Mouse (Mus musculus): ENCODE measurements around the gene Olfr66.

GRCm38 (mm10) chr7:103910047-103910446 lies 24.0 kb upstream of the Olfr66 start:
- TF ChIP-seq POLR2A (IDR thresholded peaks at IDR 0.05; ENCODE audit: control insufficient read depth, low read depth, low read length), result no peak
- TF ChIP-seq CTCF (IDR thresholded peaks at IDR 0.05; ENCODE audit: control insufficient read depth, insufficient read depth, insufficient replicate concordance, low read depth, low read length), result no peak

Data from testis, adult 2 months (tissue).